Mouse (Mus musculus) spleen, postnatal 4 days (tissue): ENCODE measurements around the gene Celsr3.

ENCODE experiments used
- DNase-seq, 2 experiments: peaks; one replicate each; pipeline ENCODE4 v3.0.0; 2022; ENCODE audit warnings: low spot score in 2 of 2

The Celsr3 gene

GRCm38 (mm10) chr9:108853635-108854240 is 27.6 kb downstream of the Celsr3 start:
- peak; percentile 86 to 91 for DNase-seq

- peak; percentile 79 to 89 for DNase-seq
These were observed 28.1 kb downstream of the Celsr3 start for GRCm38 (mm10) chr9:108854241-108854696.

GRCm38 (mm10) chr9:108855335-108855734 is 29.2 kb downstream of the Celsr3 start:
- no peak for DNase-seq

GRCm38 (mm10) chr9:108858792-108859527 is 32.8 kb downstream of the Celsr3 start:
- DNase-seq: no peak
